Mouse (Mus musculus): ENCODE measurements at regions not wholly inside any gene's neighbourhood (a gene's known extent, or its start where the extent isn't known, plus 50 kb on each side); places are given as distances from the start of the nearest gene placed in this dataset.

- TF ChIP-seq CTCF (IDR thresholded peaks at IDR 0.05; ENCODE audit: low read depth, low read length): no peak
- no peak for TF ChIP-seq POLR2A (IDR thresholded peaks at IDR 0.05; ENCODE audit: insufficient read depth, low read length)
- TF ChIP-seq EP300 (IDR thresholded peaks at IDR 0.05; ENCODE audit: insufficient read depth, low read depth, low read length): no peak
Observed at GRCm38 (mm10) chr1:7454931-7455330, 2647.2 kb downstream of the Gm37988 start.
